Mouse (Mus musculus): ENCODE measurements around the gene Pih1d3. TPM values are rescaled to one million over a fixed set of nuclear protein-coding genes. Genes with fewer than 3 reads are reported as not detected.

Pih1d3 gene
- polyA plus RNA-seq (2021; fragmentation: Nextera tagmentation), result not detected in 2 replicates
- long read RNA-seq, experiment 1, result 0 reads
- long read RNA-seq, experiment 2, result 0 reads

DNA sequence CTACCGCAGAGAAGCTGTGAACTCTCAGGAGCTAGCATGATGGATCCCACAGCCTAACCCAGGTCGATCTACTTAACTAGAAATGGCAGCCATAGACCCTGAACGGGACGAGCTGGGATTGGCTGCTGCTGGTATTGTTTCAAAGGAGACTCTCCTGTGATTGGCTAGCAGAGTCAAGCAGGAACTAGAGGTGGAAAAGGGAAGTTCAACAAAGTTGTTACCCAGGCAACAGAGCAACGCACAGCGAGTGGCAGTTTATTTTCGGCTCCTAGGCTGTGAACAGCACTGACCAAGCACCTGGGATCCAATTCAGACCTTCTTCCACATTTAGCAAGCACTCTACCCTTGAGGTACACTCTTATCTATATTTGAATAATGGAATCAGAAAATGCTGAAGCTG is at the start of gene Pih1d3, which contains the start of gene 4931428L18Rik:
Pih1d3 (plus strand) TSS at position 275 of the 400 bp plus-strand sequence.
4931428L18Rik (minus strand) TSS at position 121 of the 400 bp plus-strand sequence.

DNA sequence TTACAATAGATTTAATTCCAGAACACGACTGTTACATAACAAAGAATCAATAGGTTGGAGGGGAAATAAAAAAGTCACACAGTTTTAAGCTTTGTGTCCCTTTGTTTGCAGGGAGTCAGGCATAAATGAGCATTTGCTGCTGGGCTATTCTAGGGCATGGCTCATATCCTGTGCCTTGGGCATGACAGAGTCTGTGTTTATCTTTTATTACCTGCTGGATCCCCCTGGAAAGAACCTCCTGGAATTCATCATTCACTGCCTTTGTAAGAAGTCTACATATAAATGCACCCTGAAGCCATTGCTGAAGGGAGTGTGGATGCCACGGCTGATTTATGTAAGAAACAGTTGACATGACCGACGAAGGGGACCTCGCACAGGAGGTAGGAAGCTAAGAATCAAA is 46.5 kb upstream of the Pih1d3 start, which contains the start of gene Lgsn:
Lgsn (plus strand) TSS at position 301 of the 400 bp plus-strand sequence.

Other genes with a start within 250 kb of the Pih1d3 start
- not detected in 2 replicates for gene AC153137.1, start 244.9 kb upstream of the Pih1d3 start, polyA plus RNA-seq (2021; fragmentation: Nextera tagmentation)
- gene Lgsn, start 46.4 kb upstream of the Pih1d3 start, polyA plus RNA-seq (2021; fragmentation: Nextera tagmentation), result not detected in 2 replicates
- gene 4931428L18Rik, start 154 bp upstream of the Pih1d3 start, polyA plus RNA-seq (2021; fragmentation: Nextera tagmentation), result not detected in 2 replicates